Mouse (Mus musculus): Measurements from ENCODE around the gene Adam19. TPM values are rescaled to one million over a fixed set of nuclear protein-coding genes. Genes with fewer than 3 reads are reported as not detected.
A peak's percentile ranks its signal among the peaks of the same experiment; 100 is the strongest.
"Not testable (repeated sequence)": the region's sequence is repeated elsewhere in the genome, so short reads cannot be mapped to it uniquely, and the experiment has no call there.

Gene Adam19
- total RNA-seq, 2 experiments from 2014 or later: 16.8 to 20.9 TPM

DNA sequence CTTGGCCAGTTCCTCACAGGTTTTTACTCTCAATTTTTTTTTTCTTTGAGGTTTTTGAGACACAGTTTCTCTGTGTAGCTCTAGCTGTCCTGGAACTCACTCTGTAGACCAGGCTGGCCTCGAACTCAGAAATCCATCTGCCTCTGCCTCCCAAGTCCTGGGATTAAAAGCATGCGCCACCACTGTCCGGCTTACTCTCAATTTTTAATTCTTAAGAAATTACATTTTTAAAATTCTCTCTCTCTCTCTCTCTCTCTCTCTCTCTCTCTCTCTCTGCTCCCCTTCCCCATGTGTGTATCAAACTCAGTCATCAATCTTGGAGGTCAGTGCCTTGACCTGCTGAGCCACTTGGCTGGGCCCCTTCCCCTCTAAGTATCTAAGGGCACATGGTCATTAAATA lies 2.3 kb upstream of the Adam19 start:
- intact Hi-C loops (cut with DNase I): loop anchor here (2.0 kb wide), 1 partner anchor 161 kb away; no protein-coding TSS in a partner anchor
- not testable (repeated sequence) for DNase-seq (ENCODE audit: low spot score in 2 of 2)

DNA sequence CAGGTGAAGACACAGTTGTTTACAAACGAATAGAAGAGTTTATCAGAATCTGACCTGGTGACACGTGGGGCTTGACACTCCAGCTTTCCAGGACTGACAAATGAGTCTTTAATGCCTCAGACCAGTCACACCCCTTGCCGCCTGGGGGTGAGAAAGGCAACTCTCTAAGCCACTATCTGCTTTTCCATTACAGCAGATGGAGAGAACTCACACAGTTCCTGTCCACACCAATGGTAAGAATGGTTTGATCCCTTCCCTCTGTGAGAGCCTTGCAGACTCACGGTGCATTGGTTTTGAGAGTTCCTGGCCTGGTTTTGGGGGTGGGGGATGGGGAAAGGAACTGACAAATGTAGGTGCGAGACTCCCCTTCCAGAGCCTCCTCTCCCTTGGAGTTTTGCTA lies 1.5 kb upstream of the Adam19 start:
- intact Hi-C loops (cut with DNase I): no loop called here
- DNase-seq (ENCODE audit: low spot score in 2 of 2): no peak

DNA sequence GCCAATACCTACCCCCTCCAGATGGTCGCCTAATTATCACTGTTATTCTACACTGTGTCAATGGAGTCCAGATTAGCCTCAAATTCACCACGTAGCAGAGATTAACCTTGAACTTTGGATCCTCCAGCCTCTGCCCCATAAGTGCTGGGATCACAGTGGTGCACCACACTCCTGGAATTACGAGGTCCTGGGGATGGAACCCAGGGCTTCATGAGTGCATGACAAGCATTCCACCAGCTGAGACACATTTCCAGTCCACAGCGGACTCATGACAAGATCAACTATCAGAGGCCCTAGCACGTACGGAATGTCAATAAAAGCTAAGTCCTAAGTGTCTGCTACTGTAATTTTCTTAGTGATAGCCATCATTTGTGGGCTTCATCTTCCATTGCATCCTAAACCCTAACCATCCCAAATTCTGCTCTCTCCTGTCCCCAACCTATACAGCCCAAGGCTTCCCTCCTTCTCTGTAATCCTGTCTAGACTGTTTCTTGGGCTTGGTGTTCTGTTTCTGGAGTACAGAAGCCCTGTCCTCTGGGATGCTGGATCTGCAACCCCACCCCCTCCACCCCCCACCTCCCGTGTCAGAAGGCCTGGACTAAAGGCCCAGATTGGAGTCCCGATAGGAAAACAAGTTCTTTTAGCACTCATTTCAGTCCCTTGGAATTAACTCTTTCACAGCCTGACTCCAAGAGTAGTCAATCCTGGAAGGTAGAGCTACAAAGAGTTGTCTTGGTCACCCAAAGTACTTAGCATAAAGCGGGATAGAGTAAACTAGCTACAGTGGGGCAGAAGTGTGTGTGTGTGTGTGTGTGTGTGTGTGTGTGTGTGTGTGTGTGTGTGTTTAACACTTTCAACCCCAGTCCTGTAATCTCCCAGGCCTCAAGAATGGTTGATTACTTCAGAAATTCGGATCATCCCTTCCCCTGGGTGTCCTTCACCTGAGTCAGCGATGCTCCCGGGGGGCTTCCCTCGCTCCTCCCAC lies 589 bp upstream of the Adam19 start:
- intact Hi-C loops (cut with DNase I): loop anchor here (5.0 kb wide), 2 partner anchors 72 to 108 kb away; no protein-coding TSS in a partner anchor
- no peak for DNase-seq (ENCODE audit: low spot score in 2 of 2)

DNA sequence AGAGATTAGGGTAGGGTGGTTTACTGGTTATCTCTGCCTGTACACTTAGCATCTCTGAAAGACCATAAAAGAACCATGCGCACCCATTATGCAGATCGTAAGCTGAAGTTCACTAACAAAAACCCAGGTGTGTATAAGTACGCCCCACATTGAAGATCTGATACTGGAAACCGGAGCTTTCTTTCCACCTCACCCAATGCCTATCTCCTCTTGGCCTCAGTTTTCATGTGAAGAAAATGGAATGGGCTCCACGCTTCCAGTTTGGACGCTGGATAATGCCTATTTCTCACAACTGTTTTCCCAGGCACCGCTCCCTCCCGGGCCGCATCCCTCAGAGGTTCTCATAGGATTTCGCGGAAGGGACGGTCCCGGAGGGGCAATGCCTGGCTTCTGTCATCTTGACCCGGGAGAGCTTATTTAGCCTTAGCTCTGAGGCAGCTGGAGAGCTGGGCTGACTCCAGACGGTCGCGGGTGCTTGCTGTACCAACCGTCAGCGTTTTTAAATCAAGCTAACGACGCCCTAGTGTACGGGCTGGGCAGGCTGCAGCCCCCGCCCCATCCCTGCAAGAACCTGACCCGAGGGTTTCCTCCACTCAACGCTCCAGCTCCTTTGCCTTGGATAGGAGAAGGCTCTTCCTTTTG lies 1.1 kb downstream of the Adam19 start:
- no peak for DNase-seq (ENCODE audit: low spot score in 2 of 2)
- intact Hi-C loops (cut with DNase I): loop anchor here (5.0 kb wide), 2 partner anchors 70 to 110 kb away; no protein-coding TSS in a partner anchor

DNA sequence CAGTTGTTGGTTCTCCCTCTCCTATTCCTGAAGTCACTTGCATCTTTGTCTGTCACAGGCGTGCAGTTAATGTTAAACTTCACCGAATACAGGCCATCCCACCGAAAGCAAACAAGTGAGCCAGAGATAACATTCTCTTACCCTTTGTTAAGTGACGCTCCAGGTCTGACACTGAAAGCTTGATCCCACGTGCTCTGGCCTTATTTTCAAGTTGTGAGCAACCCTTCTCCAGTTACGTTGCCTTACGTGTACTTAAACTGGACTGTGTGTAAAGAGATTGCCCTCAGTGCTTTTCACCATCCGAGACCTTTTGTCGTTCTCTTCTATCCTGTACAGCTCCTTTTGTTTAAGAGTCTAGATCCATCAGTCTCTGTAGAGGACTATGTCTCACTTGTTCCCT lies 2.2 kb downstream of the Adam19 start:
- intact Hi-C loops (cut with DNase I): loop anchor here (5.0 kb wide), 2 partner anchors 69 to 111 kb away; no protein-coding TSS in a partner anchor
- no peak for DNase-seq (ENCODE audit: low spot score in 2 of 2)

DNA sequence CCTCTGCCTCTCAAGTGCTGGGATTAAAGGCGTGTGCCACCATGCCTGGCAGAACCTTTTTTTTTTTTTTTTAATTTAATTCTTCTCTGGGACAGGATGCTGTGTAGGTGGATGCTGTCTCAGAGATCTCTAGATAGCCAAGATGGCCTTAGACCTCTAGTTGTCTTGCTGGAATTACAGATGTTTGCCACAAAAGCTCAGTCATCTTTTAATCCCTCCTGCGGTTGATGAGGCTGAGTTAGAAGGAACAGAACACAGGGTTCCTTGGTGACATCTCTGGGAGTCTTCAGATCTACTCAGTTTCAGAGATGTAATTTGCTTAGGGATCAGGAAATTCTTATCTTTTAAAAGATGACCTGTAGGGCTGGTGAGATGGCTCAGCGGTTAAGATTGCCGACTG lies 3.1 kb downstream of the Adam19 start:
- no peak for DNase-seq (ENCODE audit: low spot score in 2 of 2)
- intact Hi-C loops (cut with DNase I): loop anchor here (5.0 kb wide), 2 partner anchors 68 to 112 kb away; no protein-coding TSS in a partner anchor

DNA sequence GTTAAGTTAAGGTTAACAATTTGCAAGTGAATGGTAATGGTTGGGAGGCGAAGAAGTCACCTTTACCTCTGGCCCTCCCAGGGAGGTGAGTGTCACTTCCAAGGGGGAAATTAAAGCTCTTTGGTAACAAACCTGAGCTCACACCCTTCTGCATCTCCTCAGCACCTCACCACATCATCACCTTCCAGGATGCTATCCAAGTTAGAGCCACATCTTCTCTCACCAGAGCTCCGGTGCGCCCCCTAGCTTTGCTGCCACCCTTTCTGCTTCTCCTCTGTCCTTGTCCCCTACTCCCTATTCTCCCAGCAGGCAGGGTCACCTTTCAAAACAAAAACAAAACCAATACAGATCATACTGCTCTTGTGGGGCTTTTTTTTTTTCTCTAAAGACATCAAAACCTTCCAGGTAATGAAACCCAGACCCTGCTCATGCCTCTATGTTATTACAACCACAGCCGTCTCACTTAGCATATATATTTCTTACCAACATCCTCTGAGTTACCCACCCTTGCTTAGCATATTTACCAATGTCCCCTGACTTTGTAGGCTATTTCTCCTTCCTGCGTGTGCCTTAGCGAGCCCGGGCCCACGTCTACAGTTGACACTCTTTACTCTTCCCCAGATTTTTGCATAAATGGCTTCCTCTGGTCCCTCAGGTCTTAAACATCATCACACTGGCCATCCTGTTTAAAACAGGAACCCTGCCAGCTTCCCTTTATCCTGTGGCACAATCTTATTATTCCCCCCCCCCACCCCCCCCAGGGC lies 4.3 kb downstream of the Adam19 start:
- intact Hi-C loops (cut with DNase I): loop anchor here (5.0 kb wide), 2 partner anchors 67 to 113 kb away; no protein-coding TSS in a partner anchor
- no peak for DNase-seq (ENCODE audit: low spot score in 2 of 2)

DNA sequence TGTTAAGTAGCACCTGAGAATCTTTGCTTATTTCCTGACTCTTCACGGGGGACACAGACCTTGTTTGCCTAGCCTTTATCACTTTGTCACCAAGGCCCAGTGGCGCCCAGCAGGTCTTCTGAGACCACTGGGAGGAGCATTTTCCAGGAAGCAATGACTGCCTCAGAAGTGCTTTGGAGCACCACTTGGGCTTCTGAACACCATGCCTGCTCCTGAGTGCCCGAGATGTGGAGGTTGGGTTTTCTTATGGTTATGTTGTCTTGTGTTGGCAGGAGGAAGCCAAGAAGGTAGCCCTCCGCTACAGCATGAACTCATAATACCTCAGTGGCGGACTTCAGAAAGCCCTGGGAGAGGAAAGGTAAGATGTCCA lies 4.8 kb downstream of the Adam19 start:
- DNase-seq (ENCODE audit: low spot score in 2 of 2): no peak
- intact Hi-C loops (cut with DNase I): no loop called here

DNA sequence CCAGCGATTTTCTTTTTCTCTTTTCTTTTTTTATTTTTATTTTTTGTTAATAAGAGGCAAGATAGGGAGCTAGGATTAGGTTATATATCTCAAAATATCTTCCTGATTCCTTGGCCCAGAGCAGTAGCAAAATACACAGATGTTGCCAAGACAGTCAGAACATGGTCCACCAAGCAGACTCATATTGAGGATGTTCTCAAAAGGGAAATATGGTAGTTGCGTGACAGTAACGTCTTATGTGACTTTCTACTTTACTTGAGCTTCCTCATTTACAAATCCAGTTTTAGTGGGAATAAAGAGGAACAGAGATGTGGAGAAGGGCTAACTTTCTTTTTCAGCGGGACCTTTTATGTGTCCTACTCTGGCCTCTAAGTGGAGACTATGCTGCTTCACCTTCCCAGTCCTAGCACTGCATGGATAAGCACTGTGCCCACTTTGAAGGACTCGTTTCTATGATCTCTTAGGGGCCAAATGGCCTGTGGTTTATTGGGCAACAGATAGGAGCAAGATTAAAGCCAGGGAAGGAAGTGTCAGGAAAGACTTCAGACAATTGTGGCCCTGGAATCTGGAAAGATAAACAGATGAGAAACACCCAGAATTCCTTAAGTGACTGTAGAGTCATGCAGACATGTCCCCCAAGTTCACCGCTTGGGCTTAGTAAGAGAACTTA lies 6.1 kb downstream of the Adam19 start:
- intact Hi-C loops (cut with DNase I): no loop called here
- no peak for DNase-seq (ENCODE audit: low spot score in 2 of 2)

DNA sequence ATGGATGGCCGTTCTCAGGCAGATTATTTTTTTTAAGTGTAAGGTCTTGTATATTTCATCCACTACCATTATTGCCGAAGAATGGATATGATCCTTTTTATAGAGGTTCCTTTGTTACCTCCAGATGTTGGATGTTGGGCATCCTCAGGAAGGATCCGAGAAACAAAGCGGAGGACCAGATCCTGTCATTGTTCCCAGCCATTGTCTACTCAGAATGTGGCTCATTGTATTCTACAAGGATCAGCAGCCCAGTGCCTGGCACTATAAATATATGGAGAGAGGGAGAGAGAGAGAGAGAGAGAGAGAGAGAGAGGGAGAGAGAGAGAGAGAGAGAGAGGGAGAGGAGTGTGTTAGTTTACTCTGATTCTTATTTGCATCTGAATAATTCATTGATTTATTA lies 6.8 kb downstream of the Adam19 start:
- DNase-seq (ENCODE audit: low spot score in 2 of 2): no peak
- intact Hi-C loops (cut with DNase I): no loop called here

DNA sequence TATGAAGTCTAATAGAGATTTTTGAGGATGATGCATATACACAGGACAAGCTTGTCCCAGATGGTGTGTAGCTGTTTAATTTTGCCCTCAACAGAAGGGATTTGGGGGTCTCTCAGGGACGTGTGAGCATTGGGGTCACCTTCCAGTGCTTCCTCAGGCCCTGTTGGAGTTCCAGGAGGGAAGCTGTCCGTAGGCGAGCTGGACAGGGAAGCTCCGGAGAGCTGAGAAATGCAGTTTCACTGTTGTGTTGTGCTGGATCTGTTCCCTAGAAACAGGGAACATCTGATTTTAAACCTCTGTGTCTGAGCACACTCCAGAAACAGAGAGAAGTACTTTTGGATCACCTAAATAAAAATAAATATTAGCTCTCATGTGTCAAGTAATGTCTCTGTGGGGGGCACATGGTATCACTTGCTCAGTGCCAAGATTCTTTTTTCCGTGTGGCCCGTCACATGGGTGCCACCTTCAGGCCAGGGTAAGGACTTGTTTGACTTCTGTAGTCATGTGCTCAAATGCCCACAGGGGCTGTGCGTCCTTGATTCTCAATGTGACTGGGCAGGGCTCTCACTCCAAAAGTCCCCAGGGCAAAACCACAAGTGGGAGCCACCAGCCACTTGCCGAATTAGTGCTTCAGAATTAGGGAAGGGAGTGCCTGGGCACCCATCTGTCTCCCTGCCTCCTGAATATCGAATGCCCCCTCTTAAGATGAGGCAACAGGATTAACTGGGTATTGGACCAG lies 7.4 kb downstream of the Adam19 start:
- intact Hi-C loops (cut with DNase I): no loop called here
- no peak for DNase-seq (ENCODE audit: low spot score in 2 of 2)

DNA sequence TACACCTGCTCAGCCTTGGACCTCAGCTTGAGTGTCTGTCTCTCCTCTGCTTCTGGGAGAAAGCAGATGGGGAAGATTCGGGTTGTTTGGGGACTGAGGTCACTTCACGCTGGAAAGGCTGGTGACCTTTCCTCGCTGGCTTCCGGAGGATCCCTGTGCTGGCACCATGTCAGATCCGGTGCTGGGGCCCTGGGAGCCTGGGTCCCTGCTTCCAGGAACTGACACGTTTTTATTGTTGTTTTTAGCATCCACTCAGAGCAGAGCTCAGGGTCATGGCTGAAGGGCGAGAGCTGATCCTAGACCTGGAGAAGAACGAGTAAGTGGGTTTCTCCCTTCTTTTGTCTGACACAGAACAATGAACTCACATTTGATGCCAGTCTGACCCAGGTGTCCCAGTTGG lies 9.0 kb downstream of the Adam19 start:
- intact Hi-C loops (cut with DNase I): no loop called here
- DNase-seq (ENCODE audit: low spot score in 2 of 2): no peak

DNA sequence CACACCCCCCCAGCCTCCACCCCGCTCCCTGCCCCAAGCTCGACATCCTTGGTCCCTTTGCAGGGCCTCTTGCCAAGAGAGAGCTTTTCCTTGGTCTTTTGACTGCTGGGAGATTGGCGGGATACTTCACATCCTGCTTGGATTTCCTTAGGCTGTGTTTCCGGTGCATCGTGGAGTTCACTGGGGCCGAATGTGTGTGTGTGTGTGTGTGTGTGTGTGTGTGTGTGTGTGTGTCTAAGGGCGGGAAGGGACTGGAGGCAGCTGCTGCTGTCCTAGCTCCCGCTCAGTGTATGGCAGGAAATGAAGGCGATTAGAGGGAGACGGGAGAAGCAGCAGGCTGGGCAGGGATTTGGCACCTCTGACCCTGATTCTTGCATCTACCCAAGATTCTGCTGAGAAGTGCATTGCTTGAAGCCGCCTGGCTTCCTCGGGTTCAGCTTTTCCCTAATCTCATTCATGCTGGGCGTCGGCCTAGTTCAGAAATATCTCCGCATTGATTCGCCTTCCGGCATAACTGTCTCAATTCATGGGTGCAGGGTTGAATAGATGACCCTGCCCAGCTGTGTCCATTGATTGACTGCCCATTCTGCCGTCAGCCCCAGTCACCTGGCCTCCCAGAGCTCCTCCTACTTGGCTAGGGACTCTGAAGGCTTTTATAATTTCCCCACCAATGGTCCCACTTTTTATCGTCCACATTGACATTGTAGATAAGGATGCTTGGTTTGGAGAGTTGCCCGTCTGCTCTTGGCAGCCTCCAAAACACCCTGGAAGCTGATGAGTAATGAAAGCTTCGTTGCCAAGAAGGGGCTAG lies 9.6 kb downstream of the Adam19 start:
- intact Hi-C loops (cut with DNase I): no loop called here

DNA sequence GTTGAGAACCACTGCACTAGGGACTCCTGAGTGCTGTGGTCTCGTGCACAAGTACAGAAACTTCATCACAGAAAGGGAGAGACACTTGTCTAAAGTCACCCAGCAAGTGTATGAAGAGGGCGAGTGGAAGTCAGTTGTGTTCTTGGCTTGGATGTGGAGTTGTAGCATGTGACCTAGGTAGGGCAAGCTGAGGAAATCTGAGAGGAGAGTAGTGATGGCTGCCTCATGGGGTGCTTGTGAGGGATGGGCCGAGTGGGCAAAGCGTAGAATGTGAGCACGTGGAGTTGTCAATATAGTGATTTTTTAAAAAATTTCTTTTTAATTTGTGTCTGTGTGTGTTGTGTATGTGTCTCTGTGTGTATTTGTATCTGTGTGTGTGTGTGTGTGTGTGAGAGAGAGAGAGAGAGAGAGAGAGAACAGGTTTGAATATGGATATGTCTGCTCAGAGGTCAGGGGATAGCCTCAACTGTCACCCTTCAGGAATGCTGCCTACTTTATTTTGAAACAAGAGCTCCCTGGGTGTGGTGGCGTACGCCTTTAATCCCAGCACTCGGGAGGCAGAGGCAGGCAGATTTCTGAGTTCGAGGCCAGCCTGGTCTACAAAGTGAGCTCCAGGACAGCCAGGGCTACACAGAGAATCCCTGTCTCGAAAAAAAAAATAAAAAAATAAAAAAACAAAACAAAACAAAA lies 11.7 kb downstream of the Adam19 start:
- DNase-seq (ENCODE audit: low spot score in 2 of 2): no peak
- intact Hi-C loops (cut with DNase I): no loop called here

More for the DNA sequence above, 9.6 kb downstream of the Adam19 start:
- DNase-seq (ENCODE audit: low spot score in 2 of 2): peak; percentile 23 to 27

DNA sequence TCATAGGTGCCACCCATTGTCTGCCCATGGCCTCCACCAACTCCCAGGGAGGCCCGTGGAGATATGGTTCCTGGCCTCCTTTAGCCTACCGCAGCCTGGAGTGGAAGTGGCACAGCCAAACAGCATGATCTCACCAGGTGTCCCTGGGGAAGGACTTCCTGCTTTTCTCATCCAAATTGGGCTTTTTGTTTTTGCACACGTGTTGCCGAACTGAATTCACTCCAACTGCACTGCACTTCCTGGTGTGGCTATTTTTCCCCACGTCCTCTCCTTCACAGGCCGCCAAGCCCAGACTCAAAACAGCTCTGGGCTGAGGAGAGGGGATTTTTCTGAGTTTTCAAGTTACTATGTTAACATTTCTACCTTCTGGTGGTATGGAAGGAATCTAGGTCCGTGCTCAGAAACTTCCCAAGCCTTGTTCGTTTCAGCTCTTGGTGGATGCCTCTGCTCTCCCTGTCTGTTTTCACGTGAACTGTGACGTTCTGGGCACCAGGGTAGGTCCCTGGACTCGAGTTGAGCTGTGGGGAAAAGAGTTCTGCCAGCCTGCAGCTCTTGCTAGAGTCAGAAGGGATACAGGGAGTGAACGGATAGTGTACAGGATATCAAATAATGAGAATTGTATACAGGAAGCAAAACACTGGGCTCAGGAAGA lies 13.1 kb downstream of the Adam19 start:
- no peak for DNase-seq (ENCODE audit: low spot score in 2 of 2)
- intact Hi-C loops (cut with DNase I): no loop called here

DNA sequence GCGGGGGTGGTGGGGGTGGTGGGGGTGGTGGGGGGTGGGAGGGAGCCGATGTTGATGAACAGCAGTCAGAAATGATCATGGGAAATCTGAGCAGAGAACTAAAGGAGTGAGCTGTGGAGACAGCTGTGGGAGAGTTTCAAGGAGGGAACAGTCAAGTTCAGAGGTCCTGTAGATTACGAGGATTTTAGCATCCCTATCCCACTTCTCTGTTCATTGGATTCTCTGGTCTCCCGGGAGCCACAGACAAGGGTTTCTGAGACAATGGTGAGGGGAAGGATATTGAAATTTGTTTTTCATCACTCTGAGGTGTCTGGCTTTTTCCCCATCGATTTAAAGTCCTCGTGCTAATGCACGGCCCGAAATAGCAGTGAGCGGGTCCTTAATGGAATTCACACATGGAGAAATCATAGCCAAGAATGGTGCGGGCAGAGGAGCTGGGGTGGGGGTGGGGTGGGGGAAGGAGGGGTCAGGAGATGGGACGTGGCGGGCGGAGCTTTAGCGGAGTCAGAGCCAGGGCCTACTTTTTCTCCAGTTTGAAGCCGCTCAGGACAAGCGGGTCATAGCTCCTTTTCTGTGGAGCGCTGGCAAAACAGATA lies 13.7 kb downstream of the Adam19 start:
- intact Hi-C loops (cut with DNase I): no loop called here

More for the DNA sequence above, 13.7 kb downstream of the Adam19 start:
- DNase-seq (ENCODE audit: low spot score in 2 of 2): no peak

All from left cerebral cortex, postnatal 36 days (tissue).